Mouse (Mus musculus): ENCODE data around the gene Frmd4a. TPM values are rescaled to one million over a fixed set of nuclear protein-coding genes. Genes with fewer than 3 reads are reported as not detected.

Gene Frmd4a
- polyA plus RNA-seq, 1 experiment: 7.7 TPM

DNA sequence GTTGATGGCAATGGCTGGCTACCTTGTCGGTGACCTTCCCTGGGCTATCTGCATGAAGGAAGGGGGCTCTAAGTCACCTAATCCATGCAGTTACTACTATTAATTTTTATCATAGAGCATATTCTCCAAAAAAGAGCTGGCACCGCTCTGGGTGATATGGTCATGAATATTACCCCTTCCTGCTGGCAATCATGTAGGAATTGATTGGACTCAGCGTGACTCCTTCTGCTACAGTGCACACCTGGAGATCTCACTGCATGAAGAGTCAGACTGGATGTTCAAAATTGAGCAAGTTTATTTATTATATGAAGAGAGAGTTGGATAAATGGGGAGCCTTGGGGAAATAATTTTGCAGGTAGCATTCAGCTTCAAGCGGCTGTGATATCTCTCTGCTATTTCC lies 113.7 kb downstream of the Frmd4a start:
- Histone ChIP-seq H3K27me3 (replicated peaks) (no peaks in the 10 kb centered on the region), H3K4me3 (replicated peaks) (no peak overlapping the region), H3K4me1 (no peaks in the 10 kb centered on the region), H3K36me3 (replicated peaks; ENCODE audit: low read length) (no peaks in the 10 kb centered on the region), H3K9me3 (no peaks in the 10 kb centered on the region)
- TF ChIP-seq GATA1 (IDR thresholded peaks at IDR 0.05; ENCODE audit: borderline replicate concordance, low read length) (no peak), FLI1 (IDR thresholded peaks at IDR 0.05; ENCODE audit: low read length) (no peak)

- Histone ChIP-seq H3K27me3 (replicated peaks) (no peaks in the 10 kb centered on the region), H3K9me3 (no peaks in the 10 kb centered on the region), H3K4me3 (replicated peaks) (no peak overlapping the region), H3K36me3 (replicated peaks; ENCODE audit: low read length) (no peaks in the 10 kb centered on the region), H3K4me1 (no peaks in the 10 kb centered on the region)
- TF ChIP-seq GATA1 (IDR thresholded peaks at IDR 0.05; ENCODE audit: borderline replicate concordance, low read length) (no peak), FLI1 (IDR thresholded peaks at IDR 0.05; ENCODE audit: low read length) (no peak)
Measured at GRCm38 (mm10) chr2:4137493-4137892, 120.0 kb downstream of the Frmd4a start.

DNA sequence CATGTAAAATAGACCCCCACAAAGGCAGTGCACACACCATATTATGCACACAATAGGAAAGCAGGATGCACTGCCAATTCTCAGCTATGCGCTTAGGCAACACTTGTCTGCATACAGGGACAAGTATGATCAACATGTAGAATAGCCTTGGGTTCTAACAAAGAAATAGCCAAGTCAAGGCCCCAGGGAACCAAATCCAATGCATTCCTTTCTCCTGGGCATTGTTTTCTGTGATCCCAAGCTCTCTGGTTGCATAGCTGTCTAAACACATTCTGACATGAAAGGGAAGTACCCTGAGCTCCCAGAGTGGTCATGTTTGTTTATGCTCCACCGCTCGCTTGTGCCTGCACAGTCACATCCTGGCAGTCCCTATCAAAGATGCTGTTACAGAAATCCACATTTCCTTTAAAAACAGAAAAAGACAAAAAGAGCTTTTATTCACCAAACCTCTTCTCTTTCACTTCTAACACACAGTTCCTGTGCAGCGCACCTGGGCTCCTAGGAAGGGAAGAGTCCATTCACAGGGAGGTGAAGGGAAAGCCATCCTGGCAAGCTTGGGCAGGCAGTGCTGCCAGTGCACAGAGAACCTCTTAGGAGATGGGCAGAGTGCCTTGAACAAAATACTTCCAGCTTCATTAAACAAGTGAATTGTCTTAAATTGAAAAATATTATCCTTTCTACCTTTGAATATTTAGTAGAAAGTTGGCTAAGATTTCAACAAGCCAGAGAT lies 124.9 kb downstream of the Frmd4a start:
- H3K4me3 ChIP-seq (replicated peaks): no peak overlapping the region
- TF ChIP-seq FLI1 (IDR thresholded peaks at IDR 0.05; ENCODE audit: low read length): no peak
- TF ChIP-seq GATA1 (IDR thresholded peaks at IDR 0.05; ENCODE audit: borderline replicate concordance, low read length): no peak
- no peaks in the 10 kb centered on the region for H3K9me3 ChIP-seq
- H3K27me3 ChIP-seq (replicated peaks): no peaks in the 10 kb centered on the region
- no peaks in the 10 kb centered on the region for H3K4me1 ChIP-seq
- H3K36me3 ChIP-seq (replicated peaks; ENCODE audit: low read length): no peaks in the 10 kb centered on the region

DNA sequence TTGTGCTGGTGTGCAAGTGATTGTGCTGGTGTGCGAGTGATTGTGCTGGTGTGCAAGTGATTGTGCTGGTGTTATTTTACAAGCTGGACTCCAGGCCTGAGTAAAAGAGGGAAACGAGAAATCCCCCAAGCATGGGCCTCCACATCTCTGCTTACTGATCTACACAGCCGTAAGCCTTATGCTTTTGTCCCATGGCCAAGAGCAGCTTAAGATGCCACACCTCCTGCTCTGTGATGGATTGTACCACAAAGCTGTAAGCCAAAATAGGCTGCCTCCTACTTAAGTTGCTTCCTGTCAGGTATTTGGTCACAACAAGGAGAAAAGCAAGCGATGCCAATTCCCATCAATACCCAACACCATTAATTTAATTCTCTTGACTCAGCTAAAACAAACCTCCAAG lies 126.9 kb downstream of the Frmd4a start:
- no peaks in the 10 kb centered on the region for H3K36me3 ChIP-seq (replicated peaks; ENCODE audit: low read length)
- H3K9me3 ChIP-seq: no peaks in the 10 kb centered on the region
- H3K27me3 ChIP-seq (replicated peaks): no peaks in the 10 kb centered on the region
- no peak overlapping the region for H3K4me3 ChIP-seq (replicated peaks)
- H3K4me1 ChIP-seq: no peaks in the 10 kb centered on the region
- TF ChIP-seq FLI1 (IDR thresholded peaks at IDR 0.05; ENCODE audit: low read length) (no peak), GATA1 (IDR thresholded peaks at IDR 0.05; ENCODE audit: borderline replicate concordance, low read length) (no peak)

- Histone ChIP-seq H3K4me1 (no peaks in the 10 kb centered on the region), H3K4me3 (replicated peaks) (no peak overlapping the region), H3K27me3 (replicated peaks) (peaks cover 20% of the 10 kb centered on the region), H3K36me3 (replicated peaks; ENCODE audit: low read length) (no peaks in the 10 kb centered on the region), H3K9me3 (no peaks in the 10 kb centered on the region)
- TF ChIP-seq GATA1 (IDR thresholded peaks at IDR 0.05; ENCODE audit: borderline replicate concordance, low read length) (no peak), FLI1 (IDR thresholded peaks at IDR 0.05; ENCODE audit: low read length) (no peak)
Measured at GRCm38 (mm10) chr2:4152521-4153040, 135.1 kb downstream of the Frmd4a start.

DNA sequence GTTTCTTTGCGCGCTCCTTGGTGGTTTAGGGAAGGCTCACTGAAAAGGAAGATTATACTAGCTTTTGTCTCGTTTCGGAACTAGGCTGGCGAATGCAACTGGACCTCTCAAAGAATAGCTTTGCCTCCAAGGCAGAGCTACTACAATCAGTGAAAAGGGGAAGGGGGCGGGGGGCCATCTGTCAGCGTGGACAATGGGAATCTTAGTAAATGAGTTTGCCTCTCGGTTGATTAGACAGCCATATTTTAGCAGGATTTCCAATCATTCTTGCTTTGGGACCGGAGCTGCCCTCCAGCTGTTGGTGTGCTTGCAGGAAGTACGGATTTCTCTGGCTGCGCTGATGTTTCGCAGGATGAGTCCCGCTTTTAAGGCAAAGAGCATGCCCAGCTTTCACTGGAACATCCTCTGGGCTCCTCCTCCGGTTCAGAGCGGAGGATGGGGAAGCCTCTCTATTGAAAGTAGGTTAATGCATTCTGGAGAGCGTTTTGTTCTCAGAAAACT lies 135.7 kb downstream of the Frmd4a start:
- Histone ChIP-seq H3K9me3 (no peaks in the 10 kb centered on the region), H3K36me3 (replicated peaks; ENCODE audit: low read length) (no peaks in the 10 kb centered on the region), H3K27me3 (replicated peaks) (peaks cover 20% of the 10 kb centered on the region), H3K4me1 (no peaks in the 10 kb centered on the region), H3K4me3 (replicated peaks) (no peak overlapping the region)
- TF ChIP-seq FLI1 (IDR thresholded peaks at IDR 0.05; ENCODE audit: low read length): no peak
- TF ChIP-seq GATA1 (IDR thresholded peaks at IDR 0.05; ENCODE audit: borderline replicate concordance, low read length): no peak

DNA sequence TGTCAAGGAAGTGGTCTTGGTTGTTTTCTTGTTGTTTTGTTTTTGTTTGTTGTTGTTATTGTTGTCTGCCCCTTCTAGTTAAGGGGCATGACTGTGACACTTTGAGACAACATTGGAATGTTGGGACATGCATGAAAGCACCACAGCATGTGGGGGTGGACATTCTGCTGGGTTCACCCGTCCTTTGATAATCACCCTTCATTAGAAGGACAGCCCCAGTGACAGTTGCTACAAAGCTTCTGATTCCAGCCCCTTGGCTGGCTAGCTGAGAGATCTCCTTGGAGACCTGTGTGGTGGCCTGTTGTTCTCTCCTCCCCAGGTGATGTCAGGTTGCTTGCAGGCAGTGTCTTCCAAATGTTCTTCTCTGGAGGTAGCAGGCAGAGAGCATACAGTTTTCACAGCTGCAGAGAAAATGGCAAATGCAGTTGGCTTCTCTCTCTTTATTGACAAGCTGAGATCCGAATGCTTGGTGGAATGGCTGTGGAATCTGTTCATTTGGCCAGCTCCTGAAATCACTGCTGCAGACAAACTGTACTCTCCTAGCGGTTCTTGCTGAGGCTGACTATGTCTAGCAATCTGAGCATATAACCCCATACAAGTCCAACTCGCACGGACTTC lies 136.6 kb downstream of the Frmd4a start:
- Histone ChIP-seq H3K4me1 (no peaks in the 10 kb centered on the region), H3K9me3 (no peaks in the 10 kb centered on the region), H3K27me3 (replicated peaks) (peaks cover 20% of the 10 kb centered on the region), H3K4me3 (replicated peaks) (no peak overlapping the region), H3K36me3 (replicated peaks; ENCODE audit: low read length) (no peaks in the 10 kb centered on the region)
- TF ChIP-seq FLI1 (IDR thresholded peaks at IDR 0.05; ENCODE audit: low read length): no peak
- no peak for TF ChIP-seq GATA1 (IDR thresholded peaks at IDR 0.05; ENCODE audit: borderline replicate concordance, low read length)

GRCm38 (mm10) chr2:4154654-4155047 lies 137.1 kb downstream of the Frmd4a start:
- no peak for TF ChIP-seq GATA1 (IDR thresholded peaks at IDR 0.05; ENCODE audit: borderline replicate concordance, low read length)
- no peak for TF ChIP-seq FLI1 (IDR thresholded peaks at IDR 0.05; ENCODE audit: low read length)
- no peak overlapping the region for H3K4me3 ChIP-seq (replicated peaks)
- H3K27me3 ChIP-seq (replicated peaks): peaks cover 20% of the 10 kb centered on the region
- no peaks in the 10 kb centered on the region for H3K4me1 ChIP-seq
- no peaks in the 10 kb centered on the region for H3K9me3 ChIP-seq
- H3K36me3 ChIP-seq (replicated peaks; ENCODE audit: low read length): no peaks in the 10 kb centered on the region

DNA sequence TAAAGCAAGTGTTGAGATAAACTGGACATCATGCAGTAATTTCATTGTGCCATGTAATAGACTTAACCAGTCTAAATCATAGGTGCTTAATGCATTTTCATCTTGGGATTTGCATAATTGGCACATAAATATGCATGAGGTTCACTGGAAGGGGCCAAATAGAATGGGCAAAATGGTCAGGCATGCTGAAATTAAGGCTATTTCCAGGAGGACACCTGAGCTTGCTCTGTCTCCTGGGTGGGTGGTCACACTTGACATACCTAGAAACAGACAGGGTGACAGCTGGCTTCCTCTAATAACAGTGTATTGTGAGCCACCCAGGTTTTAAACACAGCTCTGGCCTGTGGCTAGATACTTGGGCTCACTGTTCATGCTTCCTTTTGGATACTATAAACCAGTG lies 137.9 kb downstream of the Frmd4a start:
- Histone ChIP-seq H3K4me1 (no peaks in the 10 kb centered on the region), H3K9me3 (no peaks in the 10 kb centered on the region), H3K27me3 (replicated peaks) (peaks cover 20% of the 10 kb centered on the region), H3K4me3 (replicated peaks) (no peak overlapping the region), H3K36me3 (replicated peaks; ENCODE audit: low read length) (no peaks in the 10 kb centered on the region)
- TF ChIP-seq GATA1 (IDR thresholded peaks at IDR 0.05; ENCODE audit: borderline replicate concordance, low read length) (no peak), FLI1 (IDR thresholded peaks at IDR 0.05; ENCODE audit: low read length) (no peak)

GRCm38 (mm10) chr2:4156511-4156910 lies 139.0 kb downstream of the Frmd4a start:
- Histone ChIP-seq H3K4me1 (no peaks in the 10 kb centered on the region), H3K9me3 (no peaks in the 10 kb centered on the region), H3K36me3 (replicated peaks; ENCODE audit: low read length) (no peaks in the 10 kb centered on the region), H3K27me3 (replicated peaks) (peaks cover 18% of the 10 kb centered on the region), H3K4me3 (replicated peaks) (no peak overlapping the region)
- TF ChIP-seq FLI1 (IDR thresholded peaks at IDR 0.05; ENCODE audit: low read length): no peak
- TF ChIP-seq GATA1 (IDR thresholded peaks at IDR 0.05; ENCODE audit: borderline replicate concordance, low read length): no peak
